Mouse (Mus musculus) hindbrain, embryonic 12.5 days (tissue): ENCODE measurements around the gene Pitpnm1. TPM values are rescaled to one million over a fixed set of nuclear protein-coding genes. Genes with fewer than 3 reads are reported as not detected.
A peak's percentile ranks its signal among the peaks of the same experiment; 100 is the strongest.

Source experiments
- ATAC-seq: fragments of 200-750 bp; cut with Nextera tagmentation; 2 replicates; pipeline ENCODE4 v1.8.0; 2017; ENCODE audit warnings: moderate TSS enrichment; ENCODE audit not compliant: low FRiP score
- H3K27ac ChIP-seq: fragments of 300-500 bp; sonication (generic); 2 replicates; pipeline ENCODE4 v1.5.1; 2016; ENCODE audit warnings: mild to moderate bottlenecking
- H3K27me3 ChIP-seq: fragments of 300-500 bp; sonication (generic); 2 replicates; pipeline ENCODE4 v1.6.1; 2016; ENCODE audit warnings: mild to moderate bottlenecking
- H3K36me3 ChIP-seq: fragments of 300-500 bp; sonication (generic); 2 replicates; pipeline ENCODE4 v1.6.1; 2016; ENCODE audit warnings: mild to moderate bottlenecking
- H3K4me1 ChIP-seq: fragments of 300-500 bp; sonication (generic); 2 replicates; pipeline ENCODE4 v1.6.1; 2016
- H3K4me2 ChIP-seq: fragments of 300-500 bp; sonication (generic); replicated peaks from 2 replicates; pipeline ENCODE4 v1.6.1; 2016; ENCODE audit warnings: mild to moderate bottlenecking
- H3K4me3 ChIP-seq: fragments of 300-500 bp; sonication (generic); 2 replicates; pipeline ENCODE4 v1.5.1; 2016; ENCODE audit warnings: mild to moderate bottlenecking
- H3K9ac ChIP-seq: fragments of 300-500 bp; sonication (generic); 2 replicates; pipeline ENCODE4 v1.6.1; 2016; ENCODE audit warnings: mild to moderate bottlenecking, moderate library complexity
- H3K9me3 ChIP-seq: fragments of 300-500 bp; sonication (generic); replicated peaks from 2 replicates; pipeline ENCODE4 v1.6.1; 2016; ENCODE audit warnings: mild to moderate bottlenecking
- WGBS: fragments of 180-500 bp; shearing (Covaris S2); methylation state at CpG from one replicate; pipeline ENCODE4 v1.1.7; 2016; 5-methylcytosine and 5-hydroxymethylcytosine counted together
- polyA plus RNA-seq: library from polyadenylated mRNA; unstranded; fragments of >200 nt; fragmentation: Nextera tagmentation; extraction: Ambion mirVana; gene quantifications from 2 replicates; pipeline ENCODE4 v1.2.1, GENCODE M21; 2016

Pitpnm1 gene
- polyA plus RNA-seq, 1 experiment from 2014 or later = 24.4 TPM

DNA sequence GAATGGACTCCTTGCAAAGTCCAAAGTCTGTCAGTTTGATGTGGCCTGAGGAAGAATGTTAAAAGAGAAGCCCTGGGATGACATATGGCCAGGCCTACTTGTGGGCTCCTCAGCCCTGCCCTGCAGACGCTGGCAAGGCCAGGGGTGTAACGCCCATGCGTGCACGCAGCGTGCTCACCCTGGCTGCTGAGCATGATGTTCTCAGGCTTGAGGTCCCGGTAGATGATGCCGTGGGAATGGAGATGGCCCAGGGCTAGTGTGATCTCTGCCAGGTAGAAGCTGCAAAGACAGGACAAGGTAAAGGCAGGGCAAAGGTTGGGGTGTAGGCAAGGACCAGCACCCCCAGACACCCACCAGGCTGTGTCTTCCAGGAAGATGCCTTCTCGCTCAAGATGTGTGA, 59.3 kb downstream of the Pitpnm1 start:
- peaks cover 13% of the 10 kb centered on the region for H3K4me1 ChIP-seq
- H3K4me3 ChIP-seq = no peak overlapping the region
- no peaks in the 10 kb centered on the region for H3K9me3 ChIP-seq
- ATAC-seq = no peak
- H3K9ac ChIP-seq = no peak overlapping the region
- no peak overlapping the region for H3K4me2 ChIP-seq
- 97% methylated on average over 8 of the region's 8 CpGs for WGBS
- no peaks in the 10 kb centered on the region for H3K27me3 ChIP-seq
- H3K27ac ChIP-seq = no peak overlapping the region
- peaks cover 60% of the 10 kb centered on the region for H3K36me3 ChIP-seq

DNA sequence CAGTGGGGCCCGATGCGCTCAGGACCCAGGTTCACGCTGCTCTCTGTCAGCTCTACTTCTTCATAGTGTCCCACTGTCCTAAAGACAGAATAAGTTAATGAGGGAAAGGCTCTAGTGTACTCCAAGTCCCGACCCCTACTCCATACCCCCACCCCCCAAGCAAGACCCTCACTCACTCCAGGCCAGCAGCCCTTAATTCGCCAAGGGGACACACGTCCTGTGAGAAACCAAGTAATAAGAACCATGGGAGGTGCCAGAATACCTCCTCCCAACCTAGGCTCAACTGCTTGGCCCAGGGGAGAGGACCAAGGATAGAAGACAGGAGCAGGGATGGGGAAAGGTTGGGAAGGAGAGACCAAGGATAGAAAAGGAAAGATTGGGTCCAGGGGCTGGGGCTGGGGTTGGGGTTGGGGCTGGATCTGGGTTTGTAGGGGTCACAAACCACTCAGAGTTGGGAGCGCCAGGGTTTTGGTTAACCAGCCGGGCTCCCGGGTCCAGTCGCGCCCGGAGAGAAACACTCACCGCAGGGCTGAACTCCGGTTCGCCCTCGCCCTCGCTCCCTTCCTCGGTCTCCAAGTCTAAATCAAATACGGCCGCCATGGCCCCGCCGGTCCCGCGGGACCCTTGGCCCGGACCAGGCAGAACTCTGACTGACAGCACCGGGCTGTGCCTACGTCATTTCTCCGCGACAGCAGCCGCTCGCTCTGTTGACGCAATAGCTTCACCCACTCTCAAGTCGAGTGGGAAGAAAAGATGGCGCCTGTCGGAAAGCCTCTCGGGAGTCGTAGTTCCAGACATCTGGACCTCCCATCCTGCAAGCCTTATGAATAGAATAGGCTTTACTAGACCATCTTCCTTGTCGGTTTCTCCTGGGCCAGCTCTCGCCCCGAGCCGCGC, 63.1 kb downstream of the Pitpnm1 start, which contains the start of gene Rps6kb2:
Gene Rps6kb2, minus strand, starts transcription at position 709 of the 897 bp plus-strand sequence.
- peak within 1 kb of the TSS; percentile 83 for H3K9ac ChIP-seq
- 6% methylated on average over 42 of the region's 42 CpGs for WGBS
- H3K4me2 ChIP-seq = peak within 1 kb of the TSS; percentile 85
- peaks cover 35% of the 10 kb centered on the region for H3K36me3 ChIP-seq
- no peaks in the 10 kb centered on the region for H3K9me3 ChIP-seq
- H3K4me1 ChIP-seq = peaks cover 10% of the 10 kb centered on the region
- ATAC-seq = peak; percentile 90
- H3K27me3 ChIP-seq = no peaks in the 10 kb centered on the region
- H3K27ac ChIP-seq = peak within 1 kb of the TSS; percentile 79
- peak within 1 kb of the TSS; percentile 59 for H3K4me3 ChIP-seq

DNA sequence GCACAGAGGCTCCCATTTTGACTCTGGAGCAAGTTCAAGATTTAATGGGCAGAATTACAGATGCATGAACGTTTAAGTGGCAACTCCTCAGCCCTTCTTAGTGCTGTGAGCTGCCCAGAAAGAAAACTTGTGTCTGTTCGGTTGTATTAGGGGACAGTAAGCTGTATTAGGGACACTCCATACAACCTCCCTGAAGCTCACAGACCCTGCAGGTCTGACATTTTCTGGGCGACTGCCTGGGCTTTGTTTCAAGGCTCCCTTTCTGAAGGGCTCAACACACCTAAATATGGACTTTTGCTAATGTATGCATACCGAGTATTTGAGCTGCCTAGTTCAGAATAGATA, 63.7 kb downstream of the Pitpnm1 start:
- Histone ChIP-seq H3K27ac (peak overlapping the region; percentile 79), H3K4me3 (peak overlapping the region; percentile 59), H3K9me3 (no peaks in the 10 kb centered on the region), H3K27me3 (no peaks in the 10 kb centered on the region), H3K36me3 (peaks cover 29% of the 10 kb centered on the region), H3K9ac (peak overlapping the region; percentile 61), H3K4me1 (peaks cover 10% of the 10 kb centered on the region), H3K4me2 (peak overlapping the region; percentile 85)
- 37% methylated on average over 4 of the region's 4 CpGs for WGBS
- ATAC-seq = peak; percentile 28

Other genes starting within 250 kb of the Pitpnm1 start
- gene Chka, start 248.2 kb upstream of the Pitpnm1 start, polyA plus RNA-seq = 63.2 and 66.8 TPM in 2 replicates
- 24.9 and 29.9 TPM in 2 replicates for gene Tcirg1, start 192.9 kb upstream of the Pitpnm1 start, polyA plus RNA-seq
- gene Ndufs8, start 187.2 kb upstream of the Pitpnm1 start, polyA plus RNA-seq = 180 and 207 TPM in 2 replicates
- gene Aldh3b1, start 170.2 kb upstream of the Pitpnm1 start, polyA plus RNA-seq = 1.0 and 1.2 TPM in 2 replicates
- 8.1 and 8.5 TPM in 2 replicates for gene Unc93b1, start 164.8 kb upstream of the Pitpnm1 start, polyA plus RNA-seq
- gene Aldh3b3, start 141.4 kb upstream of the Pitpnm1 start, polyA plus RNA-seq = not detected in 2 replicates
- 0.96 and 1.2 TPM in 2 replicates for gene Aldh3b2, start 127.7 kb upstream of the Pitpnm1 start, polyA plus RNA-seq
- gene Acy3, start 113.4 kb upstream of the Pitpnm1 start, polyA plus RNA-seq = 2.4 and 2.6 TPM in 2 replicates
- 0.35 and 0.47 TPM in 2 replicates for gene Tbx10, start 107.2 kb upstream of the Pitpnm1 start, polyA plus RNA-seq
- 18.7 and 18.9 TPM in 2 replicates for gene Nudt8, start 99.4 kb upstream of the Pitpnm1 start, polyA plus RNA-seq
- gene Gm49405, start 99.4 kb upstream of the Pitpnm1 start, polyA plus RNA-seq = 3.2 and 4.2 TPM in 2 replicates
- gene Doc2g, start 96.7 kb upstream of the Pitpnm1 start, polyA plus RNA-seq = 4.4 and 5.8 TPM in 2 replicates
- gene Ndufv1, start 87.2 kb upstream of the Pitpnm1 start, polyA plus RNA-seq = 187 and 188 TPM in 2 replicates
- gene Gstp1, start 62.0 kb upstream of the Pitpnm1 start, polyA plus RNA-seq = 357 and 360 TPM in 2 replicates
- gene Gstp2, start 54.0 kb upstream of the Pitpnm1 start, polyA plus RNA-seq = 1.5 and 8.3 TPM in 2 replicates
- gene Gstp3, start 40.4 kb upstream of the Pitpnm1 start, polyA plus RNA-seq = not detected in 2 replicates
- not detected in 2 replicates for gene Cabp2, start 18.4 kb upstream of the Pitpnm1 start, polyA plus RNA-seq
- 65.6 and 76.9 TPM in 2 replicates for gene Cdk2ap2, start 2.8 kb upstream of the Pitpnm1 start, polyA plus RNA-seq
- 68.8 and 71.3 TPM in 2 replicates for gene Aip, start 25.9 kb downstream of the Pitpnm1 start, polyA plus RNA-seq
- gene Gpr152, start 39.8 kb downstream of the Pitpnm1 start, polyA plus RNA-seq = 0.05 TPM in 1 of 2 replicates, not detected in the other
- gene Cabp4, start 44.0 kb downstream of the Pitpnm1 start, polyA plus RNA-seq = 0.16 and 0.39 TPM in 2 replicates
- 128 and 131 TPM in 2 replicates for gene Coro1b, start 48.6 kb downstream of the Pitpnm1 start, polyA plus RNA-seq
- 1.0 and 1.2 TPM in 2 replicates for gene Ptprcap, start 53.6 kb downstream of the Pitpnm1 start, polyA plus RNA-seq
- 64.8 and 68.2 TPM in 2 replicates for gene Rps6kb2, start 63.4 kb downstream of the Pitpnm1 start, polyA plus RNA-seq
- 4.7 and 5.0 TPM in 2 replicates for gene Carns1, start 75.5 kb downstream of the Pitpnm1 start, polyA plus RNA-seq
- gene Tbc1d10c, start 91.3 kb downstream of the Pitpnm1 start, polyA plus RNA-seq = 0.58 and 1.0 TPM in 2 replicates
- gene Ppp1ca, start 92.1 kb downstream of the Pitpnm1 start, polyA plus RNA-seq = 662 and 684 TPM in 2 replicates
- 30.5 and 31.2 TPM in 2 replicates for gene Rad9a, start 101.7 kb downstream of the Pitpnm1 start, polyA plus RNA-seq
- 2.1 and 2.8 TPM in 2 replicates for gene Clcf1, start 114.2 kb downstream of the Pitpnm1 start, polyA plus RNA-seq
- not detected in 2 replicates for gene AC109138.7, start 114.4 kb downstream of the Pitpnm1 start, polyA plus RNA-seq
- gene Pold4, start 131.9 kb downstream of the Pitpnm1 start, polyA plus RNA-seq = 16.2 and 17.2 TPM in 2 replicates
- 10.1 and 10.4 TPM in 2 replicates for gene Ssh3, start 169.2 kb downstream of the Pitpnm1 start, polyA plus RNA-seq
- gene Ankrd13d, start 183.1 kb downstream of the Pitpnm1 start, polyA plus RNA-seq = 17.5 and 22.1 TPM in 2 replicates
- 21.8 and 22.0 TPM in 2 replicates for gene Grk2, start 206.2 kb downstream of the Pitpnm1 start, polyA plus RNA-seq